Mouse (Mus musculus): ENCODE data around the gene Meis1. TPM values are rescaled to one million over a fixed set of nuclear protein-coding genes. Genes with fewer than 3 reads are reported as not detected.
A peak's percentile ranks its signal among the peaks of the same experiment; 100 is the strongest.

The Meis1 gene
- polyA plus RNA-seq, 1 experiment from 2014 or later: 132 TPM

DNA sequence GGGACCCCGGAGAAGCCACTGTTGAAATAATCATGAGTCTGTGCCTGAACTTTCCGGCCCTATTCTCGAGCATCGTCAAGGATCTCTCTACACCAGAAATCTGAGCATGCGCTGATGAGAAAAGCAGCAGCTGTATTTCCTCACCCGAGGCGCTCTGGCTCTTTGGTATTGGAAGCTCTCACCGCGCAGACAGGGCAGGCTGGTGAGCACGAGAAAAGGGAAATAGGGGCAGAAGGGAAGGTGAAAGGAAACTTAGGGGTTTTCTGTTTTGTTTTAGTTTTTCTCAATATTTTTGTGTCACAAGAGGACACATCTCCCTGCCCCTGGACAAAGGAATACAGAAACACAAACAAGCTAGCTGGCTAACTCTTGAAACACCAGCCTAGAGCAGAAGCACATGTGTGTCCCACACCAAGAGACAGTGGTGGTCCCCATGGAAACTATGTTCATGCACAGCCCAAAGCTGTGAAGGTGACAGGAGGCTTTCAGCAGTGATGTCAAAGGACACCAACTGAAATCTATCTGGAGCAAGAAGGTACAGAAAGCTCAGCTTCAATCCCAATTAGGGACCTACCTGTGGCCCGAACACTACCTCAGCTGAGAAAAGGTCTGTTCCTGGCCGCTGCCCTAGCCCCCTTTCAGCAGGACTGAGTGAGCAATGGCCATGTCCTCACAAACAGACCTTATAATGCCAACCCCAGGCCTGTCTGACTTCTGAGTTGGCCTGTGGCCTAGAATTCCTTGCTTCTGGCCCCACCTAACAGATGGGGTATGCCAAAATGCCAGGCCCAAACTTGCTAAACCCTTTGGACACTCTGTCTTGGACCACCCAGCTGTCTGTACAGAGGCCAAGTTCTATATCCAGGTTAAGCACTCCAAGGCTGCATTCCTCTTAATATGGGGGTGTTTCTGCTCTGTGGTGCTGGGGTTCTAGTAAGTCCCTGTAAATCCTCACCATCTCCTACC lies 60.7 kb downstream of the Meis1 start:
- TF ChIP-seq CTCF (IDR thresholded peaks at IDR 0.05; ENCODE audit: low read depth): no peak
- Histone ChIP-seq H3K4me2 (peak overlapping the region; percentile 38), H3K36me3 (ENCODE audit: insufficient read depth) (peaks cover 27% of the 10 kb centered on the region), H3K4me1 (ENCODE audit: insufficient read depth) (peaks cover 34% of the 10 kb centered on the region), H3K9me3 (ENCODE audit: low read depth, low read length) (no peaks in the 10 kb centered on the region), H3K27me3 (ENCODE audit: insufficient read depth, low read length) (no peaks in the 10 kb centered on the region), H3K9ac (peak overlapping the region; percentile 13; the same call in 1 of the 2 replicates), H3K4me3 (ENCODE audit: low read depth, low read length) (no peak overlapping the region), H3K27ac (ENCODE audit: low read depth) (peak overlapping the region; percentile 55; the same call in 1 of the 2 replicates)
- ATAC-seq (ENCODE audit: insufficient read depth) (peak; percentile 60; the same call in 1 of the 2 replicates), DNase-seq (peak; percentile 86)
- WGBS: 17% methylated on average over 12 of the region's 12 CpGs

DNA sequence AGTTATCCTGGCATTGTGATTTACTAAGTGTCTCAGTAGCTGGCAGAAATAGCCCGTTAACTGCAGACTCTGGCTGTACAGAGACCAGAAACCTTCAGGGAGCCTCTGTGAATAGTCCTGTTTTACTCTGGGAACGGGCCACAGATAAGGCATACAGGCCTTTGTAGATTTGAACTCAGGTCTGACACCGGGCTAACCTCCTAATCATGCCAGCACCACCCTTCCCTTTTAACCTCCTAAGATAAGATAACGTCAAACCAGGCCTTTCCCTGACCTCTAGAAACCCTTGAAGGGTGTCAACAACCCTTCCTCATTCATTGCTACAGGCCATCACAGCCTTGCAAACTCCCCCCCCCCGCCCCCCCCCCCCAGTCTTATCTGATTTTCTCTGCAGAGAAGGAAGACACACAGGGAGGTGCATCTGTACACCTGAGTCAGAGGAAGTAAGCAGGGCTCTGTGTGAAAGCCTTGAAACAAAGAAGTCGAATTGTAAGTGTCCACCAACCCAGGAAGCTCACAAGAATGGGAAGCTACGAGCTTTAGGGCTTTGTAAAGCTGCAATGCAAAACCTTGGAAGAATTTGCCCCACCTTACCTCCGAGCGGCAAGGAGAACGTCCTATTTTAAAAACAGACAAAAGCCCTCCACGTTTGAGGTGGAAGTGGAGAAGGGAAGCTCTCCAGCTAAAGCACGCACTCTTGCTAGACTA lies 61.5 kb downstream of the Meis1 start:
- DNase-seq (no peak), ATAC-seq (ENCODE audit: insufficient read depth) (no peak)
- peaks cover 30% of the 10 kb centered on the region for H3K36me3 ChIP-seq (ENCODE audit: insufficient read depth)
- peak overlapping the region; percentile 38 for H3K4me2 ChIP-seq
- H3K9me3 ChIP-seq (ENCODE audit: low read depth, low read length): no peaks in the 10 kb centered on the region
- H3K27me3 ChIP-seq (ENCODE audit: insufficient read depth, low read length): no peaks in the 10 kb centered on the region
- peak overlapping the region; percentile 13; the same call in 1 of the 2 replicates for H3K9ac ChIP-seq
- no peak overlapping the region for H3K4me3 ChIP-seq (ENCODE audit: low read depth, low read length)
- H3K4me1 ChIP-seq (ENCODE audit: insufficient read depth): peaks cover 28% of the 10 kb centered on the region
- no peak for TF ChIP-seq CTCF (IDR thresholded peaks at IDR 0.05; ENCODE audit: low read depth)
- 24% methylated on average over 12 of the region's 12 CpGs for WGBS
- H3K27ac ChIP-seq (ENCODE audit: low read depth): peak overlapping the region; percentile 55; the same call in 1 of the 2 replicates

DNA sequence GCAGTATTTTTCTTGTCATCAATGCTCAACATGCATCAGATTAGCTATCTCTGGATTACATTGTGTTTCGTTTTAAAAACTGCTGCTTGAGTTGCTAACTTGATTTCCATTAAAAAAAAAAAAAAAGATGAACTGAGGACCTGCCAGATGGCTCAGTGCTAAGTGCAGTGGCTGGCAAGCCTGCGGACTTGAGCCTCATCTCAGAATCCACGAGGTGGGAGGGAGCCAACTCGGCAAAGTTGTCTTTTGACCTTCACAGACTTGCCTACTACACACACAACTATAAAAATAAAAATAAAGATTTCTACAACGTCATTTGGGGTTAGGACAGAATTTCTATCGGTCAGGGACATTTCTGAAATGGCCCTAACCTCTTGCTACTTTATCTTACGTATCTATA lies 62.8 kb downstream of the Meis1 start:
- ATAC-seq (ENCODE audit: insufficient read depth) (no peak), DNase-seq (no peak)
- WGBS: 64% methylated on average over 7 of the region's 7 CpGs
- peaks cover 26% of the 10 kb centered on the region for H3K36me3 ChIP-seq (ENCODE audit: insufficient read depth)
- no peak overlapping the region for H3K4me3 ChIP-seq (ENCODE audit: low read depth, low read length)
- H3K27me3 ChIP-seq (ENCODE audit: insufficient read depth, low read length): no peaks in the 10 kb centered on the region
- H3K9ac ChIP-seq: no peak overlapping the region
- no peak overlapping the region for H3K4me2 ChIP-seq
- H3K4me1 ChIP-seq (ENCODE audit: insufficient read depth): peaks cover 26% of the 10 kb centered on the region
- H3K27ac ChIP-seq (ENCODE audit: low read depth): no peak overlapping the region
- no peaks in the 10 kb centered on the region for H3K9me3 ChIP-seq (ENCODE audit: low read depth, low read length)
- no peak for TF ChIP-seq CTCF (IDR thresholded peaks at IDR 0.05; ENCODE audit: low read depth)

DNA sequence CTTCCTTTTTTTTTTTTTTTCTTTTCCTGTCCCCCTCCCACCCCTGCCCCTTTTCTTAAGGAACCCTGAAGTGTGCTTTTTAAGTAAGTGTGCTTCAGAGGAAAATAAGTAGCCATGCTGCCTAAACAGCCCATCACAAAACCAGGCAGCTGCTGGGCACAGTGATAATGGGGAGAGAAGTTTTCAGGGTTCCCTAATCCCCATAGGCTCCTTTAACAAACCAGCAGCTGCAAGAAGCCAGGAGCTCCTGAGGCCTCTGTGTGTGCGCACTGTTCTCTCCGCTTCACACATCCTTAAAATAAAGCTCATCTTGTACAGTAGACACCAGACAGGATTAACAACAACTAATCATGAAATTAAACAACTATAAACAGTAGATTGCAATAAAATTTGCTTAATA lies 63.9 kb downstream of the Meis1 start:
- ATAC-seq (ENCODE audit: insufficient read depth) (no peak), DNase-seq (no peak)
- Histone ChIP-seq H3K4me3 (ENCODE audit: low read depth, low read length) (no peak overlapping the region), H3K9ac (no peak overlapping the region), H3K27me3 (ENCODE audit: insufficient read depth, low read length) (no peaks in the 10 kb centered on the region), H3K9me3 (ENCODE audit: low read depth, low read length) (no peaks in the 10 kb centered on the region), H3K36me3 (ENCODE audit: insufficient read depth) (peaks cover 34% of the 10 kb centered on the region), H3K4me1 (ENCODE audit: insufficient read depth) (peaks cover 22% of the 10 kb centered on the region; the same call in 1 of the 2 replicates), H3K27ac (ENCODE audit: low read depth) (no peak overlapping the region), H3K4me2 (no peak overlapping the region)
- no peak for TF ChIP-seq CTCF (IDR thresholded peaks at IDR 0.05; ENCODE audit: low read depth)
- 93% methylated on average over 2 of the region's 2 CpGs for WGBS

DNA sequence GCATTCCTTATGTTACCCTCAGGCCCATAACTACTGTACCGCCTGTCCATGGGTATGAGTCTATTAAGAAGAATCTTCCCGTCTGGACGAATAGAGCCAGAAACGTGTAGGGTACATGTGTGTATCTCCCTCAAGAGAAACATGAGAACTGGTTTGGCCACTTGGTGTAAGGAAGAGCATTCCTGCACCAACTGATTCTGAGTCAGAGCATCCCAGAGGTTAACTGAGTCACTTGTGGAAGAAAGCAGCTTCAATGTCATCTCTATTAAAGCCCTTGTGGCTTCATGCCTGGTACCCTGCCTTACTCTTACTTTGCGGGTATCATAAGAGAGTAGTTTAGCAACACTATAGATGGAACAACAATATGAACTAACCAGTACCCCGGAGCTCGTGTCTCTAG lies 64.9 kb downstream of the Meis1 start:
- no peaks in the 10 kb centered on the region for H3K9me3 ChIP-seq (ENCODE audit: low read depth, low read length)
- peaks cover 22% of the 10 kb centered on the region; the same call in 1 of the 2 replicates for H3K4me1 ChIP-seq (ENCODE audit: insufficient read depth)
- peaks cover 27% of the 10 kb centered on the region; the same call in 1 of the 2 replicates for H3K36me3 ChIP-seq (ENCODE audit: insufficient read depth)
- H3K9ac ChIP-seq: no peak overlapping the region
- DNase-seq: no peak
- ATAC-seq (ENCODE audit: insufficient read depth): no peak
- no peak overlapping the region for H3K4me2 ChIP-seq
- 75% methylated on average over 7 of the region's 7 CpGs for WGBS
- no peak overlapping the region for H3K27ac ChIP-seq (ENCODE audit: low read depth)
- no peak for TF ChIP-seq CTCF (IDR thresholded peaks at IDR 0.05; ENCODE audit: low read depth)
- H3K27me3 ChIP-seq (ENCODE audit: insufficient read depth, low read length): no peaks in the 10 kb centered on the region
- no peak overlapping the region for H3K4me3 ChIP-seq (ENCODE audit: low read depth, low read length)

DNA sequence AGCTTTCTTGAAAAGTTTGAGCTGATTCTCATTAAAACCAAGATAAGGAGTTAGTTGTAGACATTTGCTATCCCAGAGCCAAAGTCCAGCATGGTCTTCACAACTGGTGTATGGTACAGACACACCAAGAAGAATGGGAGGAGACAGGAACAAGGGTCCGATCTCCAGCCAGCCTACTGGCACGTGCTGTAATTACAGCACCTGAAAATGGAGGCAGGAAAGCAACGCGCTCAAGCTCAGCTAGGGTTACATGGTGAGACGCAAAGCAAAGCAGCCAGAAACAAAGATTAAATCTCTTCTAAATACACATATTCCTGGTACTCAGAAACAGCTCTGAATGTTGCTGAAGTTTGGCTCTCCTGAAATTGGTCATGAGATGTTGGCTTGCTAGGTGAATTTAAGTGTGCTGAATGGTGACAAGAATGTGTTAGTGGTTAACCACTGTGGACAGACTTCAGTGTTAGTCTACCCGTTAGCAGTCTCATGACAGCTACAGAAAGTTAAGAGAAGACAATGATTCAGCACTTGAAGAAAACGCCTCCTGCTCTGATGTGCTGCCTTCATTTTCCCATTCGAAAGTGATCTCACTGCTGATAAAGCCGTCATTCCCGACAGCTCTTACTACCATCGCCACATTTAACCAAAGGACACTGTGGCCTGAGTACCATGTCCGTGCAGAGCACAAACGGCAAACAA lies 70.0 kb downstream of the Meis1 start:
- Histone ChIP-seq H3K9ac (no peak overlapping the region), H3K36me3 (ENCODE audit: insufficient read depth) (peaks cover 25% of the 10 kb centered on the region; the same call in 1 of the 2 replicates), H3K4me1 (ENCODE audit: insufficient read depth) (peaks cover 7% of the 10 kb centered on the region; the same call in 1 of the 2 replicates), H3K27ac (ENCODE audit: low read depth) (no peak overlapping the region), H3K4me3 (ENCODE audit: low read depth, low read length) (no peak overlapping the region), H3K27me3 (ENCODE audit: insufficient read depth, low read length) (no peaks in the 10 kb centered on the region), H3K4me2 (no peak overlapping the region), H3K9me3 (ENCODE audit: low read depth, low read length) (no peaks in the 10 kb centered on the region)
- ATAC-seq (ENCODE audit: insufficient read depth) (no peak), DNase-seq (no peak)
- 75% methylated on average over 13 of the region's 13 CpGs for WGBS
- no peak for TF ChIP-seq CTCF (IDR thresholded peaks at IDR 0.05; ENCODE audit: low read depth)
